Comparison of ENCODE assay signal across 17 mouse cellular contexts in genomic region chr10:3524513-3524912, GRCm38 (mm10). TPM values are rescaled to one million over a fixed set of nuclear protein-coding genes. Genes with fewer than 3 reads are reported as not detected.
"Had no signal": no experiment of that assay in that cellular context is flagged by ENCODE, and none has a peak within 500 bp of the region (broad histone marks: within the 10 kb centered on the region; RNA-seq: fewer than 3 reads in every experiment).

No protein-coding gene starts in this region.

- H3K9me3 ChIP-seq: liver, embryonic 13.5 days had no signal

- H3K4me1 ChIP-seq: liver, embryonic 13.5 days had no signal

- H3K36me3 ChIP-seq: liver, embryonic 13.5 days had no signal

- H3K27ac ChIP-seq: left cerebral cortex, adult 2 months; liver, embryonic 13.5 days had no signal

- H3K9ac ChIP-seq: liver, embryonic 13.5 days had no signal

- H3K4me3 ChIP-seq: left cerebral cortex, adult 2 months; liver, embryonic 13.5 days had no signal

- H3K4me2 ChIP-seq: liver, embryonic 13.5 days; midbrain, embryonic 11.5 days had no signal

- DNase-seq: kidney, postnatal 36 days; layer of hippocampus, postnatal 36 days; liver, embryonic 13.5 days; lung, adult 2 months; lung, postnatal 14 days; lung, postnatal 4 days; midbrain, embryonic 14.5 days; thymus, adult 18-20 months; thymus, postnatal 36 days had no signal

- H3K27me3 ChIP-seq: liver, embryonic 13.5 days had no signal

RNA-seq across cellular contexts. Expression of gene Iyd, which starts 15.5 kb away (rescaled TPM):
- total RNA-seq: left cerebral cortex, adult 2 months; megakaryocyte progenitor cell, adult 5-6 weeks; megakaryocyte-erythroid progenitor cell, adult 5-6 weeks had no signal
- polyA plus RNA-seq: limb, embryonic 11.5 days; midbrain, embryonic 11.5 days; neural tube, embryonic 11.5 days; spleen, adult 2 months; testis, adult 2 months had no signal
